Mouse (Mus musculus) heart, embryonic 12.5 days (tissue): ENCODE data around the gene Zdhhc4. TPM values are rescaled to one million over a fixed set of nuclear protein-coding genes. Genes with fewer than 3 reads are reported as not detected.
A peak's percentile ranks its signal among the peaks of the same experiment; 100 is the strongest.

Experiments used
- ATAC-seq: fragments of 200-750 bp; cut with Nextera tagmentation; 2 replicates; pipeline ENCODE4 v1.8.0; 2017; ENCODE audit warnings: moderate TSS enrichment, moderate library complexity; ENCODE audit not compliant: insufficient number of reproducible peaks, low FRiP score
- H3K27ac ChIP-seq: fragments of 300-500 bp; sonication (generic); 2 replicates; pipeline ENCODE4 v1.5.1; 2016; ENCODE audit warnings: mild to moderate bottlenecking, moderate library complexity; ENCODE audit not compliant: poor library complexity, severe bottlenecking
- H3K27me3 ChIP-seq: fragments of 300-500 bp; sonication (generic); replicated peaks from 2 replicates; pipeline ENCODE4 v1.6.1; 2016; ENCODE audit warnings: mild to moderate bottlenecking, moderate library complexity
- H3K36me3 ChIP-seq: fragments of 300-500 bp; sonication (generic); 2 replicates; pipeline ENCODE4 v1.6.1; 2016; ENCODE audit warnings: mild to moderate bottlenecking, moderate library complexity
- H3K4me1 ChIP-seq: fragments of 300-500 bp; sonication (generic); replicated peaks from 2 replicates; pipeline ENCODE4 v1.6.1; 2016; ENCODE audit warnings: mild to moderate bottlenecking
- H3K4me2 ChIP-seq: fragments of 300-500 bp; sonication (generic); 2 replicates; pipeline ENCODE4 v1.6.1; 2016; ENCODE audit warnings: mild to moderate bottlenecking, moderate library complexity
- H3K4me3 ChIP-seq: fragments of 300-500 bp; sonication (generic); 2 replicates; pipeline ENCODE4 v1.5.1; 2016; ENCODE audit warnings: mild to moderate bottlenecking
- H3K9ac ChIP-seq: fragments of 300-500 bp; sonication (generic); 2 replicates; pipeline ENCODE4 v1.6.1; 2016; ENCODE audit warnings: mild to moderate bottlenecking, moderate library complexity
- H3K9me3 ChIP-seq: fragments of 300-500 bp; sonication (generic); replicated peaks from 2 replicates; pipeline ENCODE4 v1.6.1; 2016; ENCODE audit warnings: mild to moderate bottlenecking, moderate library complexity
- WGBS: fragments of 180-500 bp; shearing (Covaris S2); methylation state at CpG from one replicate; pipeline ENCODE4 v1.1.7; 2016; 5-methylcytosine and 5-hydroxymethylcytosine counted together
- polyA plus RNA-seq: library from polyadenylated mRNA; unstranded; fragments of >200 nt; fragmentation: Nextera tagmentation; extraction: Ambion mirVana; gene quantifications from 2 replicates; pipeline ENCODE4 v1.2.1, GENCODE M21; 2016

Zdhhc4 gene
- polyA plus RNA-seq = 51.9 and 56.5 TPM in 2 replicates

DNA sequence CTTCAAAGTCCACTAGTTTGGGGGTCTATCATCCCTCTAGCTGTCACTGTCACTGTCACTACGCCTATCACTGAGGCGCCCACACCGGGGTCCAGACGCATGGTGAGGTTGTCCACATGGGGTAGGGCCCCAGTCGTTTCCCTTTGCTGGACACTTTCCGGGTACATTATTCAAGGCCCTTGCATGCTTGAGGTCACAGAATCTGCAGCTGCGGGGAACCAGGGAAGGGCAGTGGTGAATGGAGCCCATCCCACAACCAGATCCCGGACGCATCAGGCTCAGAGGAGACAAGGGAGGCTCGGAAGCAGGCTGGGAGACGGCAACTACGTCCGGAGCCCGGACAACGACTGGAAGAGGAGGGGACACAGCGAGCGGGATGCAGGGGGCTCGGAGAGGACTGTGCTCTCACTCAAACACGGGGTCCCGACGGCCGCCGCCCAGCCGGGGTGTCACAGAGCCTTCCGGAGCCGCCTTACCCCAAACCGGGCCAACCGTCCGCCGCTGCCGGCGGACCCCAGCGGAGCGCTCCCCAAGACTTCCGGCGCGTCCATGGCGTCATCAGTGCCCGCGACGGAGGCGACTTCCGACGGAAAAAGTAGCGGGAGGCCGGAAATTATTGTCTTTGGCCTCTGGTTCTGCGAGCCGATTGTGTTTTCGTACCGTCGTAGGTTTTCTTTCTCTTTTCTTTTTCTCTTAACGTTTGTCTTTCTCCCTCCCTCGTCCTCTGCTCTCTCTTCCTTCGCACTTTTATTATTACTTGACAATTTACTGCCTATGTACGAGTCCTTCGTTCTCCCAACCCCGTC is at the start of gene Zdhhc4:
TSS of gene Zdhhc4 (minus strand) at position 567 of the 806 bp plus-strand sequence.
- Histone ChIP-seq H3K9ac (peak within 1 kb of the TSS; percentile 85), H3K4me1 (peaks cover 19% of the 10 kb centered on the region), H3K27ac (peak within 1 kb of the TSS; percentile 14), H3K27me3 (no peaks in the 10 kb centered on the region), H3K9me3 (no peaks in the 10 kb centered on the region), H3K4me2 (peak within 1 kb of the TSS; percentile 95), H3K4me3 (peak within 1 kb of the TSS; percentile 69), H3K36me3 (peaks cover 27% of the 10 kb centered on the region)
- ATAC-seq = peak; percentile 64
- under 1% methylated on average over 57 of the region's 57 CpGs for WGBS

DNA sequence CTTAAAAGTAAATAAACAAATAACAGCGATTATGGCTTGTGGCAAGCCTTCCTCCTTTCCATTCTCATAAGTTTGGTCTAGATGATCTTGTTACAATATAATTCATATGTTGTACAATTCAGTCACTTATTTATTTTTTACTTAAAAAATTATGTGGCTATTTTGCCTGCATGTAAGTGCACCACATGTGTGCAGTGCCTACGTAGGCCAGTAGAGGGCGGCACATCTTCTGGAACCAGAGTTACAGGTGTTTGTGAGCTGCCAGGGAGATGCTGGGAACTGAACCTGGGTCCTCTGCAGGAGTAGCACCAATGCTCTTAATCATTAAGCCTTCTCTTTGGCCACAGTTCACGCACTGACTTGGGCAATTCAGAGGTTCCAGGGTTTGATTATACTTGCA is 47.1 kb upstream of the Zdhhc4 start:
- H3K27ac ChIP-seq = no peak overlapping the region
- no peak overlapping the region for H3K4me3 ChIP-seq
- H3K9me3 ChIP-seq = peaks cover 4% of the 10 kb centered on the region; the same call in 1 of the 2 replicates
- H3K4me2 ChIP-seq = no peak overlapping the region
- WGBS = 78% methylated on average over 4 of the region's 4 CpGs
- H3K27me3 ChIP-seq = peaks cover 48% of the 10 kb centered on the region
- peaks cover 5% of the 10 kb centered on the region for H3K4me1 ChIP-seq
- H3K9ac ChIP-seq = no peak overlapping the region
- no peak for ATAC-seq
- no peaks in the 10 kb centered on the region for H3K36me3 ChIP-seq

DNA sequence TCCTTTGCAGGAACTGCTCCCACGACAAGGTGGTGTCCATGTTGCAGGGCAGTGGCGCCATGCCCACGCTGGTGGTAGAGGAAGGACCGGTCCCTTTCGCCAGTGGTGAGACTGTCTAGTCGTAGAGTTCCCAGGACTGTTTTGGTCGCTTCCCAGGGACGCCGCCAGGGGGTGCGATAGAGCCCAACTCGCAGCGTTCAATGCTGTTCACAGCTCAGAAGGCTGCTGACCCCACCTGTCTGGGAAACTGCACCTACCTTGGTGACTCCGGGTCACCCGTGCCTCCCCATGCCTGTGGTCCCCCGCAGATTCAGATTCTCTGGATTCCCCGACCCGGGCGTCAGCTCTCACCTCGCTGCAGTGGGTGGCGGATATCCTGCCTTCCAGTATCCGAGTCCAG is 46.2 kb upstream of the Zdhhc4 start:
- H3K9me3 ChIP-seq = peaks cover 4% of the 10 kb centered on the region; the same call in 1 of the 2 replicates
- H3K4me1 ChIP-seq = peaks cover 6% of the 10 kb centered on the region
- peak overlapping the region; percentile 28 for H3K4me3 ChIP-seq
- H3K4me2 ChIP-seq = peak overlapping the region; percentile 58
- no peak overlapping the region for H3K27ac ChIP-seq
- whole genome bisulfite sequencing = 8% methylated on average over 21 of the region's 21 CpGs
- H3K9ac ChIP-seq = no peak overlapping the region
- H3K27me3 ChIP-seq = peaks cover 57% of the 10 kb centered on the region
- no peaks in the 10 kb centered on the region for H3K36me3 ChIP-seq
- no peak for ATAC-seq

DNA sequence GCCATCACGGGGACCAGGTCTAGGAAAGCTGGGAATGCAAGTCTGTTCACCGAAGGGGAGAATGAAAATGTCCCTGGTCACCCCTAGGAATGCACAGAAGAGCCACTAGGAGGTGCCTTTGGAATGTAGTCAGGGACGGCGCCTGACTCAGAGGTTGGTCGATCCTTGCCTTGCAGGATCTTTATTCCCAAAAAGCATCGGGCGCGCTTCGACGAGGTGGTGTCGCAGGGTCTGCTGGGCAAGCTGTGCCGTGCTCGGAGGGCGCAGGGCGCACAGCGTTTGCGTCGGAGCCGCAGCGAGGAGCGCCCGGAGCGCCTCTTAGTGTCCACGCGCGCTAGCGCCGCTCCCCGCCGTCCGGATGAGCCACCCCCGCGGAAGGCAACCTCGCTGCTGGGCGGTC is 43.8 kb upstream of the Zdhhc4 start:
- peak overlapping the region; percentile 76 for H3K4me2 ChIP-seq
- peaks cover 4% of the 10 kb centered on the region; the same call in 1 of the 2 replicates for H3K9me3 ChIP-seq
- H3K27ac ChIP-seq = no peak overlapping the region
- H3K4me3 ChIP-seq = peak overlapping the region; percentile 47
- under 1% methylated on average over 35 of the region's 35 CpGs for WGBS
- H3K4me1 ChIP-seq = peaks cover 13% of the 10 kb centered on the region
- H3K27me3 ChIP-seq = peaks cover 79% of the 10 kb centered on the region
- peak overlapping the region; percentile 53 for H3K9ac ChIP-seq
- H3K36me3 ChIP-seq = no peaks in the 10 kb centered on the region
- ATAC-seq = no peak

DNA sequence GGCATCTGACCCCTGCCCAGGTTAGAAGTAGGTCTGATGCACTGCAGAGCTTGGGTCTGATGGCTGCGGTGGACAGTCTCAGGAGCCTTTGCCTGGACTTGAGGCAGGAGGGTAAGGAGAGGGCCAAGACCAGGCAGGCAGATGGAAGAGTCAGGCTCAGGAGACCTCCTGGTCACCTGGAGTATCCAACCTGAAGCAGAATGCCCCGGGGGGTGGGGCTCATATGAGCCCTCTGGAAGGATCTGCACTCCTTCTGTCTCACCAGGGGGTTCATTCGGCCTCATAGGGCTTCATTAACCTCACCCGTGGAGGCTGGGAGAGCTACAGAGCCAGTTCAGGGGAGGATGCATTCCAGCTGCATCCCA is 42.1 kb upstream of the Zdhhc4 start:
- Histone ChIP-seq H3K27ac (no peak overlapping the region), H3K27me3 (peaks cover 88% of the 10 kb centered on the region), H3K36me3 (no peaks in the 10 kb centered on the region), H3K4me3 (no peak overlapping the region), H3K4me2 (no peak overlapping the region), H3K9me3 (peaks cover under 1% of the 10 kb centered on the region; the same call in 1 of the 2 replicates), H3K4me1 (peaks cover 13% of the 10 kb centered on the region), H3K9ac (no peak overlapping the region)
- no peak for ATAC-seq
- WGBS = 51% methylated on average over 4 of the region's 4 CpGs

DNA sequence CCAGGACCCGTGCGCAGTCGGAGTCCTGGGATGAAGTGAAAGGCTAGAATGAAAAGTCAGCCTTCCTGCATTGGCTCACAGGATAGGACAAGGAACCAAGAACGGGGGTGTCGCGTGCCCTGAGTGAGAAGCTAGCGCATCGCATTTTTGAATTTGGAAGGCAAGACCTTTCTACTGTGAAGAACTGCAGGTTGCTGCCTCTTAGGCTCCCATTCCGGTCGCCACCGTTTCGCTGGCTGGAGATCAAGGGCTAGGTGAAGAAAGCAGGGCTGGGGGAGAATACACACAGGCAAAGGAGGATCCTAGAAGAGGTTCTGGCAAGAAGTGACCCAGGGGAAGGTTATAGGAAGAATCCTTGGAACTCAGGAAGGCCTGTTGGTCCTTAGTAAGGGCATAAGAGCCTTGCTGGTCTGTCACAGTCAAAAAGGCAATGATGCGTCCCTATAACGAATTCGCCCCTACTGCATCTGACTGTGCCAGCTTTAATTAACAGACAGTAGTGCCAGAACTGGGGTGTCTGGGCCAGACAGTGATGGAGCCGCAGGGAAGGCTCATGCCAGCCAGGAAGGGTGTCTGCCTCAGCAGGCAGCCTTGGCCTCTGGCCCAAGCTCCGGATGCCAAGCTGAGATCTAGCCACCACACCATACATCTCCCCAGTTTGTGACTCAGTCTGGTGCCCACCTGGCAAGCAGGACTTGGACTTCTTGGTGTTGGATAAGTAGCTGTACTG is 41.5 kb upstream of the Zdhhc4 start:
- no peak for ATAC-seq
- Histone ChIP-seq H3K4me1 (peaks cover 13% of the 10 kb centered on the region), H3K27ac (no peak overlapping the region), H3K9me3 (no peaks in the 10 kb centered on the region), H3K36me3 (no peaks in the 10 kb centered on the region), H3K4me3 (no peak overlapping the region), H3K4me2 (peak overlapping the region; percentile 59), H3K27me3 (peaks cover 92% of the 10 kb centered on the region), H3K9ac (no peak overlapping the region)
- WGBS = 28% methylated on average over 17 of the region's 17 CpGs

DNA sequence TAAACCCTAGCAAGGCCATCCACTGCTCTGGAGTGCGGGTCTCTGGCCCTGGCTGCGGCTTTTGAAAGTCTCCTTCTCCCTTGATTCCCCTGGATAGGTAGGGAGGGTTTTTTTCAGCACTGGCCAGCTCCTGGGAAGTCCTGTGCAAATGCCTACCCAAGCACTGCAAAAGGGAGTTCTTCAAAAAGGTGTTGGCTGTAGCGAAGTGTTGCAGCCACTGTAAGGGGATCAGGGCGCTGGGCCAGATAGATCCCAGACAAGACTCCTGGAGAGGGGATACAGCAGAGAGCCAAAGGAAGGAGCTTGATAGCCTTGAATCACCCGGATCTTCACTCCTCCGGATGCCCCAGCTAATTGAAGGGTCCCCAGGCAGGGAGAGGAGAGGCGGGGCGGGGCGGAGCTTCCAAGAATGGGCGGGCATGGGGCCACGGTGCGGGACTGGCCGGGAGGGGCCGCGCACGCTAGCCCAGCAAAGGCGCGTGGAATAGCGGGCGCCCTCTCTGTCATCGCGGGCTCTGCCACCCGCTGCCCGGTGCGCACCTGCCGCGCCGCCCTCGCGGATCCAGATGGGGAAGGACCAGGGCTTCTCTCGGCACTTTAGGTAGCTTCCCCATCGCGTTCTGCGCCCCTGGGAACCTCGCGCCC is 40.7 kb upstream of the Zdhhc4 start:
- H3K4me1 ChIP-seq = peaks cover 15% of the 10 kb centered on the region
- no peaks in the 10 kb centered on the region for H3K36me3 ChIP-seq
- H3K4me3 ChIP-seq = peak overlapping the region; percentile 29
- no peaks in the 10 kb centered on the region for H3K9me3 ChIP-seq
- H3K9ac ChIP-seq = no peak overlapping the region
- no peak for ATAC-seq
- H3K27ac ChIP-seq = no peak overlapping the region
- H3K4me2 ChIP-seq = peak overlapping the region; percentile 59
- 3% methylated on average over 34 of the region's 36 CpGs for WGBS
- H3K27me3 ChIP-seq = peaks cover 92% of the 10 kb centered on the region

DNA sequence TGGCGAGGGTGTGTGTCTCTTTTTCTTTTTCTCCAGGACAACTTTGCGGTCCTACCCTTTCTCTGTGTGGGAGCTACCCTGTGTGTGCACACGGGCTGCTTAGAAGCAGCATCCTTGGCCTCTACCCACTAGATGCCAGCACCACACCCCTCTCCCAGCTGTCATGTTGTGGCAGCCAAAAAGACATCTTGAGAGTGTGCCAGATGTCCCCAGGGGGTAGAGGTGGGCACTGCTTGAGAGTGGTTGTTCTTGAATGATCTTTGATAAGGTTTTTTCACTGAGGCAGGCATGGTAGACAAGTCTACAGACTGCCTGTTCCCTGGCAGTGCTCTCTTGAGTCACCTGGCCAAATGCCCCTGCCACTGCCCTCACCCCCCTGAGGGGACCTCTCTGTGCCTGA is 38.9 kb upstream of the Zdhhc4 start:
- WGBS = 66% methylated on average over 3 of the region's 3 CpGs
- no peaks in the 10 kb centered on the region for H3K36me3 ChIP-seq
- no peak for ATAC-seq

DNA sequence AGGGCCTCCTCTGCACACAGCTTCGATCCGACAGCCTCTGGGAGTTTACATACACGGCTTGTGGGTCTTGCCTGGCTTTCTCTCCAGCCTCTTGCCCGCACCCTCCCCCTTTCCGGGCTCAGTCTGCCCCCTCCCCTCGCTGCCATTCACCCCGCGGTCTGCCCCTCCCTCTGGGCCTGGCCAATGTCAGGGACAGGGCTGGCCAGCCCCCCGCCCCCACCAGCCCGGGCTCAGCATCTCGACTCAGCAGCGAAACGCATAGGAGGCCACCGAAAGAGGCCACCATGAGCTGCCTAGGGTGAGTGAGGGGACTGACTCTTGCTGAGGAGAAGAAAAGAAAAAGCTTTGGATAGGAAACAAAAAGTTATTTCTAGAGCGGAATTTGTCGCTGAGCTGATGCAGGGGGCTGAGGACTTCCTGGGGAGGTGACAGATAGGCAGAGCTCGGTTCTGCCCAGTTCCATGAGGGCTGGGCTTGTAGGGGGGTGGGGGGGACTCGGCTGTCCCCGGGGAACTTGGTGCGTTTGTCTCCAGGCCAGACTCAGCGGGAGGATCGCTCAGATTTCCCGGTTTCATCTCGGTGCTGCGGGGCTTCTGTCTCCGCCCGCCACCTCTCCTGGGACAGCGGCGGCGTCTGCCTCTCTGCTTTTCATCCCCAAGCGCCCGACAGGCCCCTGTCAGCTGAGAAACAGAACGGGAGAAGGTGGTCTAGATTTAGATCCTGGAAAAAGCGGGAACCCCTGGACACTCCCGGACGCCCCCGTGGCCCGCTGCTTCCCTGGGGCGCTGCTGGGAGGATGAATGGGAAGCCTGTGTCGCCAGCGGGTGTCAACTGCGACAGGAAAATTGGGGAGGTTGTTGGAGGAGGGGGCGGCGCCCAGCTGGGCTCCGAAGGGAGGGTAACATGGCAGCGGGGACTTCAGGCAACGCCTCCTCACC is 34.9 kb upstream of the Zdhhc4 start:
- peaks cover 54% of the 10 kb centered on the region for H3K27me3 ChIP-seq
- WGBS = 1% methylated on average over 47 of the region's 47 CpGs
- peaks cover 14% of the 10 kb centered on the region for H3K4me1 ChIP-seq
- peak overlapping the region; percentile 54 for H3K4me3 ChIP-seq
- H3K4me2 ChIP-seq = peak overlapping the region; percentile 93
- no peaks in the 10 kb centered on the region for H3K9me3 ChIP-seq
- H3K9ac ChIP-seq = peak overlapping the region; percentile 66
- peak; percentile 81 for ATAC-seq
- no peaks in the 10 kb centered on the region for H3K36me3 ChIP-seq
- H3K27ac ChIP-seq = peak overlapping the region; percentile 14; the same call in 1 of the 2 replicates

More for the DNA sequence above, 38.9 kb upstream of the Zdhhc4 start:
- Histone ChIP-seq H3K27me3 (peaks cover 79% of the 10 kb centered on the region), H3K4me1 (peaks cover 25% of the 10 kb centered on the region), H3K4me3 (no peak overlapping the region), H3K27ac (no peak overlapping the region), H3K4me2 (no peak overlapping the region), H3K9ac (no peak overlapping the region), H3K9me3 (no peaks in the 10 kb centered on the region)

DNA sequence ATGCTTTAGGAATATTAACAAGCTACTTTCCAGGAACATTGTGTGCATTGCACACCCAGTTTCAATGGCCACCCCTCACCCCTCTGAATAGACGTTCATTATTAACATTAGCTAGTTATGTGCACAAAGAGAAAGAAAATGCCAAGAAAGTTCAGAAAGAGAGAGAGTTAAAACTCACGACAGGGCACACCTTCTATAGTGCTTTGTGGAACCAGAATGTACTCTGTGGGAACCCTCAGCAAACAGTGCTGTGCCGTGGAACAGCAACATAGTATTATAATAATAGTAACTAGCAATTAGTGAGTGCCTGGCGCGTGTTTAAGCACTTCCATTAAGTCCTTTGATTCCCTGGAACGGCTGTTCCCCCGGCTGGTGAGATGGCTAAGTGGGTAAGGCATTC is 32.4 kb upstream of the Zdhhc4 start:
- Histone ChIP-seq H3K27me3 (peaks cover 62% of the 10 kb centered on the region), H3K4me2 (no peak overlapping the region), H3K4me3 (no peak overlapping the region), H3K9me3 (no peaks in the 10 kb centered on the region), H3K27ac (no peak overlapping the region), H3K36me3 (no peaks in the 10 kb centered on the region), H3K9ac (no peak overlapping the region), H3K4me1 (peaks cover 21% of the 10 kb centered on the region)
- WGBS = 67% methylated on average over 7 of the region's 7 CpGs
- no peak for ATAC-seq
